Mouse (Mus musculus): ENCODE measurements around the gene Lgals8. TPM values are rescaled to one million over a fixed set of nuclear protein-coding genes. Genes with fewer than 3 reads are reported as not detected.
"Not testable (repeated sequence)": the region's sequence is repeated elsewhere in the genome, so short reads cannot be mapped to it uniquely, and the experiment has no call there.

Lgals8 gene
- total RNA-seq (2021) = 10 to 100 TPM; 24.6 to 27.0 TPM
- long read RNA-seq, experiment 1, transcript Lgals8-201 (10 exons, 2,736 nt) = major isoform, 13 of 32 reads
- long read RNA-seq, experiment 1, transcript Lgals8-202 (10 exons, 2,792 nt) = minor isoform, 12 of 32 reads
- long read RNA-seq, experiment 1, partial matches to known transcripts = 0 of 32 reads
- long read RNA-seq, experiment 1, other reads (novel, unspliced or antisense) = 5 of 32 reads
- long read RNA-seq, experiment 2, transcript Lgals8-202 (10 exons, 2,792 nt) = major isoform, 14 of 29 reads
- long read RNA-seq, experiment 2, partial matches to known transcripts = 2 of 29 reads
- long read RNA-seq, experiment 2, other reads (novel, unspliced or antisense) = 8 of 29 reads

DNA sequence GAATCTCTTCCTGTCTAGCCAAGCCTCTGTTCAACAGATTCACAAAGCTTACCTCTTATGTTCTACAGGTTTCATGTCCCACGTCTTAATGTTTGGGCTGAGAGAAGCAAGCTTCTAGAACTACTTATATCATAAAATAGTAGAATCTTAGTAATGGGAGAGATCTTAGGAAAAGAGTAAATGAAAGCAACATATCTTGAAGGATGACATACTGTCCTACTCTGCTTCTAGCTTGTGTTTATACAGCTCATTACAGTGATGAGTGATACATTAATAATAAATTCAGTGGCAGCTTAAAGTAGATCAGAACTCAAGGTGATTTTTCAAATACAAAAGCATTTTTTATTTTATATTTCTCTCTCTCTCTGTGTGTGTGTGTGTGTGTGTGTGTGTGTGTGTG is at the start of gene Lgals8:
Gene Lgals8 (minus strand): TSS at position 101 of the 400 bp plus-strand sequence.
- intact Hi-C loops (cut with DNase I; ENCODE audit: low total_unique reads) = no loop called here
- no peak for DNase-seq

DNA sequence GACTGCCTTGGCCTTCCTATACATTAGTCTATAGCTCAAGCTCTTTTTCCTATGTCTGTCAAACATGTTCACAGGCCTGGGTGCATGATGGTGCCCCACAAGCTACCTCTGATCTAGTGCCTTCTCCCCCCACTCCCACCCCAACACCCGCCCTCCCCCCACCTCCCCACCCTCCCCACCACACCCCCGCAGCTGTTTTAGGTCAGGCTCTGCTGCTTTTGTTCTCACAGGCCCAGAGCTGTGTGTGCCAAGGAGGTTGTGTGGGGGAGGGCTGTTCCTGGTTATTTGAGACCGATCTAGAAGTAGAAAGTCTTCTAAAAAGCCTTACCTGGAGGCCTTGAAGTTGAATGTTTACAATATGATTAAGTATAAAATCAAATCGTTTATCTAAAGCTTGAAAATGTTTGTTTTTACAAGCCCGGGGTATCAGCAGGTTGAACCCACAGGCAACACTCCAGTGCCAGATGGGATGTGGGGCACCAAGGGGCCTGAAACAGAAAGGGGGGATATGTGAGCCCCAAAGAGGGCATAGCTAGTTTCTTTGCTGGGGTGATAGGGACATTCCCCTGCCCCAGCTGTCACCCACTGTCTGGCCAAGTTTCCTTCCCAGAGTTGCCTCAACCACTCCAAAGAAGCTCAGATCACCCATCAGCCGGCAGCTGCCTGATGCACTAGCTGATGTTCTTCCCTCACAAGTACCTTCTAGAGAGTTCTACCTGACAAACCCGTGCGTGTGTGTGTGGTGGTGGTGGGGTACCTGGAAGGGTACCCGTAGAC is 46.6 kb upstream of the Lgals8 start:
- DNase-seq = no peak
- intact Hi-C loops (cut with DNase I; ENCODE audit: low total_unique reads) = no loop called here

DNA sequence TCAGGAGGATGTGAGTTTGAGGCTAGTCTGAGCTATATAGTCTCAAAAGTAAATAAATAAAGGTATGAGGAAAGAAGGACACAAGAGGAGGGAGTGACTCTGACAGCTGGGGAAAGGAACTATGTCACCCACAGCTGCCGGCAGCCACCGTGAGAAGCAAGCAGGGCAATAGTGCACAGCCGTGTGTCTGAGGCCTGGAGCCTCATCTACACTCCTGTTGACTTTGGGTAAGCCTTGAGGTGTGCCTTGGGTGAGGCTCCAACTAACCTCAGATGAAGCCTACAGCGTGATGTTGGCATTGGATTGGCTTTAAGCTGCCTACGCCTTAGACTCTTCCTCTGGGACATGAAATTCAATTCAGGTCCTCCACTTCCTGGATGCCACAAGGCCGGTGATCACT is 45.3 kb upstream of the Lgals8 start:
- intact Hi-C loops (cut with DNase I; ENCODE audit: low total_unique reads) = no loop called here
- no peak for DNase-seq

DNA sequence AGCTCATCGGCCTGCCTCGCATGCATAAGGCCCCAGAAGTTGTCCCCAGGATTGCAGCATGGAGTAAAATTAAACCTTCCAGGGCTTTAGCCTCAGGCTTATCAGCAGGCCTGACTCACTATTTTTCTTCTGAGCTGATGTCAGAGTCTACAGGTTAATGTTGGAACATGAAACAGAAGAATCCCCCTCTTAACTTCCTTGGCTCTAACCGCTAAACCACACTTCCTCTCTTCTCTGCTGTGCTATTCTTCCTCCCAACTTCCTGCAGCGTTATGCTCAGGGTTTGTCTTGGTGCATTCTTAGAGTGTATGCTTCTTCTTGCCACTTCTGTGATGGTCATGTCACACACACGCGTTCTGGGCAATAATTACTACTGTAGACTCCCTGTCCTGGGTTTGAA is 42.7 kb upstream of the Lgals8 start:
- DNase-seq = no peak
- intact Hi-C loops (cut with DNase I; ENCODE audit: low total_unique reads) = no loop called here

DNA sequence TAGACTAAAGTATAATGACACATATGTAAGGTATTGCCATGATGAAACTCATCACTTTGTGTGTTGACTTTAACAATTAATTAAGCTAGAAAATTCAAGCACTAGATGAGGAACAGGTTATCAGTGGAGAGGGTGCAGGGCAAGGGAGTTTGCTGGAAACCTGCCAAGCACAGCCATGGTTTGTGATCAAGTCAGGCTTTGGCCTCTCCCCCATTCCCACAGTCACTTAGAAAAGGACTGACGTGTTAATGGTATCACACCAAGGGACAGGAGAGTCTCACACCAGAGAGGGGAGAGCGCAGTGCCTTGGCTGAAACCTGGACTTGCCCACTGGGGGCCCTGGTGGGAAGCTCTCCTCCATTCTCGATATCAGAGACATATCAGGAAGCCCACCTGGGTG is 40.6 kb upstream of the Lgals8 start:
- intact Hi-C loops (cut with DNase I; ENCODE audit: low total_unique reads) = no loop called here

DNA sequence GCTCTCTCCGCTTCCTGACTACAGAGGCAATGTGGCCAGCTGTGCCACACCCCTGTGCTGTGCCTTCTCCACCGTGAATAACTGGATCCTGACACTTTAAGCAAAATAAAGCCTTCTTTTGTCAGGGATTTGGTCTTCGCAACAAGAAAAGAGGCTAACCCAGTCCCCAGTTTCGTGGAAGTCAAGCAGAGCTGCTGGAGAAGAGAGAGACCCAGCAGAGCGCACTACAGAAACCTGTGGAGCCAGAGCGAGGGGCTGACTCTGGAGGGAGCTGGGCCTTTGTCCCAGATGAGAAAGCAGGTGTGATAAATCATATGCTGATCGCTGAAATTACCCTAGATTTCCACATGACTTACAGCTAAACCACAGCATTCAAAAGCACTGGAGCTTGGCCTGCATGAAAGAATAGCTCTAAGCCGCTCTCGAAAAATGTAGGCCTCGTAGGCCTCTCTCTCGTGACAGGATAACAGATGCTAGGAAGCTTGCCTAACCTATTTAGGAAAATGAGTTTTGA is 38.6 kb upstream of the Lgals8 start:
- no peak for DNase-seq
- intact Hi-C loops (cut with DNase I; ENCODE audit: low total_unique reads) = no loop called here

More for the DNA sequence above, 40.6 kb upstream of the Lgals8 start:
- DNase-seq = no peak

DNA sequence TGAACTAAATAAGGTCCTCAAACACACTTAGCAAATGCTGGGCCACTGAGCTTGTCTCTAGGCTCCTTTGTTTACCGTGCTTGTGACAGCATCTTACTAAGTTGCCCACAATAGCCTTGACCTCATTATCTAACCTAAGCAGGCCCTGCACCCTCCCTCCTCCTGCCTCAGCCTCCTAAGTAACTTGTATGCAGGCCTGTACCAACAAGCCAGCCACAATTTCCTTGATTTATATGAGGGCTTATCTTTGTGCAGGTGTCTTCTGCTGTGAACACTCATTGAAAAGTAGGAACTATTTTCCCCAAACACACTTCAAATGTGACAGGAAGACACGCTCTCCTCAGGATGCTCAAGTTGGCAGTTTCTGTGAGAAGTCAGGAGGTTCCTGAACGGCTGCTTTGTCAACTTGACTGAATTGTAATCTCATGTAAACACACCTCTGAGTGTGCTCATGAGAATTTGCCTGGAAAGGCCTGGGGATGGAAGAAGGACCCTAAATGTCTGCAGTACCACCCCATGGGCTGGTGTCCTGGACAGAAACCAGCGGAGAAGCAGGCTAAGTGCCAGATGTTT is 38.0 kb upstream of the Lgals8 start:
- intact Hi-C loops (cut with DNase I; ENCODE audit: low total_unique reads) = no loop called here

DNA sequence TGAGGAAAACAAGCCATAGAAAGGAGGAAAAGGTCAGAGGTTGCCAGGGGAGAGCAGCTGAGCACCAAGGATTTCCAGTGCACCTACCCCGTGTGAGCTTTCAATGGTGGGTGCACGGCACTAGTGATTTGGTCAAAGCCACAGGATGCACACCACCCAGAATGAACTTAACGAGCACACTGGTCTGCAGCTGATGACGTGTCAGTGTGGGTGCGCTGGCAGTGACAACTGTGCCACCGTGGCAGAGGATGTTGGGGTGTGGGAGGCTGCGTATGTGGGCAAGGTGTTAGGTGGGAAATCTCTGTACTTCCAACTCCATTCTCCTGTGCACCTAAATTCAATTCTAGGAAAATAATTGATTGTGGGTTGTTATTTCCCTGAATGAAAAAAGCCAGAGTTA is 34.4 kb upstream of the Lgals8 start:
- intact Hi-C loops (cut with DNase I; ENCODE audit: low total_unique reads) = no loop called here
- no peak for DNase-seq

More for the DNA sequence above, 38.0 kb upstream of the Lgals8 start:
- DNase-seq = no peak

DNA sequence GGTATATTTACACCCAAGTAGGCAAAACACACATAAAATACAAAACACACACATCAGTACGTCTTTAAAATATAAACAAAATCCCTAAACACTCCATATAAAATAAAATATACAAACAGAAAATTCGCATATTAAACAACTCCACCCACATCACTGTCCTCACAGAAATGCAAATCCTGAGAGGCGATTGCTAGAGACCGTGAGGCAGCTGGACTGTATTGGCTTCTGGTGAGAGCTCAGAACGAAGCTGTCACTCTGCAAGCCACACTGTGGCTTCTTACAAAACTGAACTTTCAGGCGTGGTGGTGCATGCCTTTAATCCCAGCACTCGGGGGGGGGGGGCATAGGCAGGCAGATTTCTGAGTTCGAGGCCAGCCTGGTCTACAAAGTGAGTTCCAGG is 33.1 kb upstream of the Lgals8 start:
- intact Hi-C loops (cut with DNase I; ENCODE audit: low total_unique reads) = no loop called here
- DNase-seq = no peak

DNA sequence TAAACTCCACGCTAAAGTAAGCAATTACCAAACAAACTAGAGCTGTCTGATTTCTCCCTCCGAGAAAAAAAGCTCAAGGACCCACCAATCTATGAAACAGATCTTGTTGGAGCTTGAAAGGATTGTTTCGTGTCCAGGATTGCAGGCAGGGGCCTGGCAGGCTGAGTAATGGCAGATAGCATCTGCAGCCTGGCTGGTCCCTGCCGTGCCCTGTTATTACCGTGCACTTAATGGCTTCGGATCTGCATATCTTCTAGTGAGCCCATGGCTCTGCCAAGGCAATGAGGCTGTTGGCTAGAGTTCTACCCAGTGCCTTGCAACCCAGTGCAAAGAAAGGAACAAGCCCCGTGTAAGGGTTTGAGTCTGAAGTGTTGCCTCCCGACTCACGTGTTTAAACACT is 30.0 kb upstream of the Lgals8 start:
- no peak for DNase-seq
- intact Hi-C loops (cut with DNase I; ENCODE audit: low total_unique reads) = no loop called here

DNA sequence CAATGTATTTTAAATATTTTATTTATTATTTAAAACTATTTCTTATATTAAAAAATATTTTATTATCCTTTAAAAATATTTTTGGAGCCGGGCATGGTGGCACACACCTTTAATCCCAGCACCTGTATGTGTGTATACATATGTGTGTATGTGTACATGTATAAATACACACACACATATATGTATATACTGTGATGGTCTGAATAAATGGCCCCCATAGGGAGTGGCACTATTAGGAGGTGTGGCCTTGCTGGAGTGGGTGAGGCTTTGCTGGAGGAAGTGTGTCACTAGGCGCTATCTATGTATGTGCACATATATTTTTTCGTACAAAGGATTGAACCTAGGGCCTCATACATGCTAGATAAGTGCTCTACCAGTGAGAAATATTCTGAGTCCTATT is 27.8 kb upstream of the Lgals8 start:
- intact Hi-C loops (cut with DNase I; ENCODE audit: low total_unique reads) = no loop called here

DNA sequence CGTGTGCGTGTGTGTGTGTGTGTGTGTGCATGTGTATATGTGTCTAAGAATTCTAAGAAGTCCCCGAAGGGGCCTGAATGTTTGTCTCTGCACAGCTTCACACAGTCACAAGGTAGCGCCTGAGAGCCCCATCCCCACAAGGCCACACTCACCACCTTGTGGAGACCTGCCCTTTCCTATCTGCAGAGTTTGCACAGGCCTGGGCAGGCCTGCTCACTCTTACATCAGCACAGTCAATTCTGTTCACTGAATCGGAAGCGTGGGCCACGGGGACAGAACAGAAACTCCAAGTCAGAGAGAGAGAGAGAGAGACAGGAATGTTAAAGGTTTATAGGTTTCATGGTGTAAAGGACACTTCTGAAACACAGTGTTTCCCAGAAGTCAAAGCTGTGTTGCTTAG is 20.9 kb upstream of the Lgals8 start:
- DNase-seq = no peak
- intact Hi-C loops (cut with DNase I; ENCODE audit: low total_unique reads) = no loop called here

More for the DNA sequence above, 27.8 kb upstream of the Lgals8 start:
- DNase-seq = no peak

DNA sequence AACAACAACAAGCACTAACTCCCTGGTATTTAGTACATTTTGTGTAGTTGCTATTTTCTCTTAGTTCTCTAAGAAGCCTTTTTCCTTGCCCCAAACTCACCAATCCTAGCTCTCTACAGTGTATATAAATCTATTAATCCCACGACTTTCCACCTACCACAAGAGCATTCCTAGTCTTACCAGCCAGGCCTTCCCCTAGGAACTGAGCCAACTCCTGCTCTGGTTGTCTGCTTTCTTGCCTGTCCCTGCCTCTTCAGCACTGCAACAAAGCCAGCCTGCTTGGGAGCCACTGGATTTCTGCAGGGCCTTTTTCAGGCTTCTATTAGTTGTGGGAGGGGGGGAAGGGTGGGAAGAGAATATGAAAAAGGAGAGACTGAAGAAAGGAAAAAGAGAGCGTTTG is 20.5 kb upstream of the Lgals8 start:
- intact Hi-C loops (cut with DNase I; ENCODE audit: low total_unique reads) = no loop called here
- no peak for DNase-seq

DNA sequence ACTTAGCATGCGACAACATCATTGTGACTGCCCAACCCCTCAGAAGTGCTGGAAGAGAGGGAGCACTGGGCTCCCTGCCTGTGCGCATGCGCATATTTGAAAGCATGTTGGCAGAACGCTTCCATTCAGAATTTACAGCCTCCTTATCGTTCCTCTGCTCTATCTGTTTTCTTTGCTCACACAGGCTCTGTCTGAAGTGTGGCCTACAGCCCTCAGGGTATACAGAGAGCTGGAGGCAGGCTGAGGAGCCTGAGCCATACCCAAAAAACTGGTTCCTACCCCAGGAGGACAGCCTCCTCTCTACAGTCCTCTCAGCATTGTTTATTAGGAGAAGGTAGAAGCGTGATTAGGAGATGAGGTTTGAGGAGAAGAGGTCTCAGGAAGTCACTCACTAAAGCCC is 15.1 kb upstream of the Lgals8 start:
- no peak for DNase-seq
- intact Hi-C loops (cut with DNase I; ENCODE audit: low total_unique reads) = loop anchor here (5.0 kb wide), 2 partner anchors 197 to 937 kb away; no protein-coding TSS in a partner anchor

DNA sequence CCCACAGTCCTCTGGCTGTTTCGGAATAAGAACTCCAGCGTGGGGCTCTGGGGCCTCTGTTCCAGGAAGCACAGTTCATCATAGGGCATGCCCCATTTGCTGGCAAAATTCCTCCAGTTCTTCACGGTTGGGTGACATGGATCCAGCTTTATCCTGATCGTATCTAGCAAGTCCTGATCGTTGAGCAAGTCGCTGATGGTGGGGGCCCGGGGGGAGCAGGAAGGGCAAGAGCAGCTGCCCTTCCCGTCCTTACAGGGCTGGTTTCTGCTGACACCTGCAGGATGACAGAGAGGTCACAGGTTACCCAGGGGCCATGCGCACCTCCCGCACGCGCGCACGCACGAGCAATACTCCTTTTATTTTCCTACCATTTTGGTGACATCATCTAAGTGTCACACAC is 13.6 kb upstream of the Lgals8 start:
- intact Hi-C loops (cut with DNase I; ENCODE audit: low total_unique reads) = loop anchor here (5.0 kb wide), 2 partner anchors 199 to 939 kb away; no protein-coding TSS in a partner anchor
- DNase-seq = no peak

DNA sequence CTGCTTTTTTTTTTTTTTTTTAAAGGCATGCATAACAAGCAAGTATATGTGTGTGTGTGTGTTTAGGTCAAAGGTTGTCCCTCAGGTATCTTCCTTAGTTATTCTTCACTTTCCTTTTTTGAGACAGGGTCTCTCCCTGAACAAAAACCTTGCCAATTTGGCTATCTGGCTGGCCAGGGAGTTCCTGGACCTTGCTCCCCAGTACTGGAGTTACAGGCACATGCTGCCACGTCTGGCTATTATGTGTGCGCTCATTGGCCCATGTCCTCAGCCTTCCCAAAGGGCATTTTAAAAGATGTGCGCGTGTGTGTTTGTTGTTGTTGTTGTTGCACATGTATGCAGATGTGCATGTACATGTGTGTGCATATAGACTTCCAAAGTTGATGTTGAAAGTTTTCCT is 12.1 kb upstream of the Lgals8 start:
- DNase-seq = no peak
- intact Hi-C loops (cut with DNase I; ENCODE audit: low total_unique reads) = loop anchor here (5.0 kb wide), 2 partner anchors 200 to 940 kb away; no protein-coding TSS in a partner anchor

DNA sequence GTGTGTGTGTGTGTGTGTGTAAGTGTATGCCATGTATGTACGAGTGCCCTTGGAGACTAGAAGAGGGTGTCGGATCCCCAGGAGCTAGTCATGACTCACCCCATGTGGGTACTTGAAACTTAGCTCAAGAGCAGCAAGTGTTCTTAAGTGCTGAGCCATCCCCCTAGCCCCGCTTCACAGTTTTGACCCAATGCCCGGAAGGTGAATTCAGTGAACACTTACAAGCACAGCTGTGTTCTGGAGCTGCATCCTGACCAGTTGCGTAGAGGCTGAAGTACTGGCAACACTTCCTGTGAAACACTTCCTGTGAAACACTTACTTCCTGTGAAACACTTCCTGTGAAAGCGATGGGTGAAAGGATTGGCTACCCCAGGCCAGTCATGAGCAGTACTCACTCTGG is 10.5 kb upstream of the Lgals8 start:
- intact Hi-C loops (cut with DNase I; ENCODE audit: low total_unique reads) = loop anchor here (5.0 kb wide), 2 partner anchors 202 to 942 kb away; no protein-coding TSS in a partner anchor
- DNase-seq = no peak

DNA sequence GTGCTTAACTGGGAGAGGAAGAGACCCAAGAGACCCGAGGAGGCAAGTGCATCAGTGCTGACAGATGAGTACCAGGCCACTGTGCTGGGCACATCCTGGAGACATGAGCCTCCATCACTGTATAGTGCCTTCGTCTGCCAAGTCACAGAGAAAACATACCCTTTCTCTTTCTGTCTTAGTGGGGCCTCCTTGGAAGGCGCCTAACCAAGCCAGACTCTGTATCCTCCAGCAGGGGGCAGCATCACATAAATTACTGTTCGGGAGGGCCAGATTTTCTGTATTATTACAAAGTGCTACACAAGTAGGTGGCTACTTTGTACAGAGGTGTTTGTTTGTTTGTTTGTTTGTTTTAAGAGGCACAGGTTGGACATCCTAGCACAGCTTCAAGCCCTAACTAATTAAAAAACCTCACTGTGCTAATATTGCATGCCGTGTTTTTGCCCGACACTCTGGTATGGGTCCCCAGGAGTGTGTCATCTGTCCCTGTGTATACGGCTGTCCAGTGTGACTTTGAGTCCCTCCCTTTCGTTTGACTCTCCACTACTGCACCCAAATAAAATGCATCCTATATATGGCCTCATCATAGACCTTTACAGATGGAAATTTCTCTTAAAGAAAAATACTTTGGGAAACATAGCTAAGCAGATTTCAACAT is 9.1 kb upstream of the Lgals8 start:
- intact Hi-C loops (cut with DNase I; ENCODE audit: low total_unique reads) = no loop called here
- peak; percentile 67 for DNase-seq

DNA sequence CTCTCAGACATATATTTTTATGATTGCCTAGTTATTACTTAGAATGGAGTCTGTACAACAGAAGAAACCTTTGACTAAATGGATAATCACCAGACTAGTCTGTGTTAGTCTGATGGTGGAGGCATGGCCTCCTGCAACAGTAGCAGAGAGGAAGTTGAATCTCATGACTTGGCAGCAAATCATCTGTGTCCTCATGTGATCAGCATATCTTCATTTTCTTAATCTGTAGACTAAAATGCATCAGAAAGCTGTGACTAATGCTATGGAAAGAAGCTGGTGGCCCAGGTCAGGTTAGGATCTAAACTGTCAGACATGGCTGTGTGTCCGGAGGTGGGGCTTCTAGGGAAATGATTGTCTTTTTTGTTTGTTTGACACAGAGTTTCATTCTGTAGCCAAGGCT is 3.7 kb upstream of the Lgals8 start:
- no peak for DNase-seq
- intact Hi-C loops (cut with DNase I; ENCODE audit: low total_unique reads) = no loop called here

DNA sequence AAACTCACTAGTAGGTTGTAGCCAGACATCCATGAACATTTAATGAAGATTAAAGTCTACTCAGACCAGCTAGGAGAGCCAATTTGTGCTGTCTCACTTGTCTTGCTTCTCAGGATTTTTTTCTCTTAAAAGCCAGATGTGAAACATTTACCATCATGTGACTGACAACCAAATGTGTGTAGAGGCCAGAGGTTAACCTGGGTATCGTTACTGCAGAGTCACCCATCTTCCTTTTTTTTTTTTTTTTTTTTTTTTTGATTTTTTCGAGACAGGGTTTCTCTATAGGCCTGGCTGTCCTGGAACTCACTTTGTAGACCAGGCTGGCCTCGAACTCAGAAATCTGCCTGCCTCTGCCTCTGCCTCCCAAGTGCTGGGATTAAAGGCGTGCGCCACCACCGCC is 585 bp downstream of the Lgals8 start:
- intact Hi-C loops (cut with DNase I; ENCODE audit: low total_unique reads); DNase-seq: not testable (repeated sequence)

Data from gastrocnemius, postnatal 14 days (tissue).